Mouse (Mus musculus): ENCODE data around the gene Pspn.
A peak's percentile ranks its signal among the peaks of the same experiment; 100 is the strongest.

DNA sequence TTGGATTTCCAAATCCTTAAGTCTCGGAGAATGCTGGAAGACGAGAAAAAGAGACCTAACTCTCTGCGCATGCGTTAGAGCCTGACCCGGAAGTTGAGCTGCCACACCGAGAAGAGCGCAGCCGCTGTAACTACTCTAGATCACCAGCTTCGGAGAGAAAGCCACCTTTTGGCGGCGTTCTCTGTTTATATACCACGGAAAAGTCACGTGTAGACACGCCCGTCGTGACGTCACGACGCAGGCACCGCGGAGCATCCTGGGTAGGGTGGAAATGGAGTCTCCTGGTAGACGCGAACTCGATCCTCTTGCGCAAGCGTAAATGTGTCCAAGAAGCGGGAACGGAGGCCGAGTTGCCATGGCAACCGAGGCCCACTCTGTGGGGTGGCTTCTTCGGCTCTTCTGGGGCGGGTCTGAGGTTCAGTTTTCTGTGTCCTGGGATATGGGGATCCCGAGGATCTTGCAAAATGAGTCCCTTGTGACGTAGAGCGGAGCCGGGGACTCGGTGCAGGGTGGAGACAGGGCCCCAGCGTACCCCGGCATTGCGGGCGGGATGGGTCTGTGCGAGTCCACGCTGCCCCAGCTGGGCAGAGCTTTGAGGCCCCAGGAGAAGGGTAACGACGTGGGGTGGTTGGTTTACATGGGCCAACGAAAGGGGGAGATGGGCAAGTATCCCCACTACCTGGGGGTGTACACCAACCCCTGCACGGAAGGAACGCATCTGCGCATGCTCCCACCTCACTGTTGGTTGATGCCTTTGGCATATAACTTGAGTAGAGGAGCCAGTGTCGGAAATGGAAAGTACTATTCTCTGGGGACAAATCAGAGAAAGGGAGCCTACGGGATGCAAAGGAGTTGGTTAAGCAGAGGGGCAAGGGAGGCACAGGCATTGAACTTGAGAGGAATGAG is 11.7 kb upstream of the Pspn start, which contains the start of the genes Gtf2f1 and Gm17949:
- TF ChIP-seq POLR2A (IDR thresholded peaks at IDR 0.05; ENCODE audit: insufficient read depth, low read depth, low read length), result peak; percentile 100
- peak; percentile 29; the same call in 1 of the 2 replicates for TF ChIP-seq CTCF (IDR thresholded peaks at IDR 0.05)
- peak; percentile 95; the same call in 1 of the 2 replicates for TF ChIP-seq EP300 (IDR thresholded peaks at IDR 0.05; ENCODE audit: insufficient read depth, low read depth, low read length)

Measured in heart, adult 2 months (tissue).